Mouse (Mus musculus): Measurements from ENCODE around the gene Sbsn. TPM values are rescaled to one million over a fixed set of nuclear protein-coding genes. Genes with fewer than 3 reads are reported as not detected.

Sbsn gene
- polyA plus RNA-seq, 1 experiment from 2014 or later: 2.0 TPM

DNA sequence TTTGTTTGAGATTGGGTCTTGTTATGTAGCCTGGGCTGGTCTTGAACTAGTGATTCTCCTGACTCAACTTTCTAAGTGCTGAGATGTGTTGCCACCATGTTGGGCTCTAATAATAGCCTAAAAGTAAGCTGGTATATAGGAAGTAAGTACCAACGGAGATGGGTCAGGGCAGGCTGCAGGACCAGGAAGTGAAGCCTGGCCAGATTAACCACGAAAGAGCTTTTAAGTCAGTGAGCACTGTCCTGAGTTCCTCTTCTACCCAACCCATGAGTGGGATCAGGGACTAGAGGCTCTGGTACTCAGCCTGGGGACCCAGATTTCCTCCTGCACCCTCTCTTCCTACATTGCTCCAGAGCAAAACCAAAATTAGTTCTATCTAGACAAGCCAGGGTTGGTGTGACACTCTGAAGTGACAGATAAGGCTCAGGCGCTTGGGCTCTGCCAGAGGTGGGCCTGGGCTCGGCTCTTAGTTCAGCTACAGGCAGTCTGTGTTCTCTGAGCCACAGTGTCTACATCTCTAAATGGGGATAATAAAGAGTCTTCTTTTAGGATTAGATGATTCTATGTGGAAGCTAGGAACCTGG, 10.6 kb downstream of the Sbsn start:
- H3K27ac ChIP-seq (replicated peaks): no peak overlapping the region
- no peak overlapping the region for H3K9ac ChIP-seq (replicated peaks)
- no peak for ATAC-seq (ENCODE audit: low FRiP score)
- no peaks in the 10 kb centered on the region for H3K36me3 ChIP-seq
- 0 out of 2 replicates have a peak, but pooled peaks cover 3% of the 10 kb centered on the region for H3K27me3 ChIP-seq (replicated peaks)
- no peaks in the 10 kb centered on the region for H3K9me3 ChIP-seq (replicated peaks)
- no peak overlapping the region for H3K4me2 ChIP-seq
- H3K4me1 ChIP-seq: peaks cover 3% of the 10 kb centered on the region; the same call in 1 of the 2 replicates
- H3K4me3 ChIP-seq (replicated peaks): no peak overlapping the region
- WGBS: 86% methylated on average over 4 of the region's 4 CpGs

DNA sequence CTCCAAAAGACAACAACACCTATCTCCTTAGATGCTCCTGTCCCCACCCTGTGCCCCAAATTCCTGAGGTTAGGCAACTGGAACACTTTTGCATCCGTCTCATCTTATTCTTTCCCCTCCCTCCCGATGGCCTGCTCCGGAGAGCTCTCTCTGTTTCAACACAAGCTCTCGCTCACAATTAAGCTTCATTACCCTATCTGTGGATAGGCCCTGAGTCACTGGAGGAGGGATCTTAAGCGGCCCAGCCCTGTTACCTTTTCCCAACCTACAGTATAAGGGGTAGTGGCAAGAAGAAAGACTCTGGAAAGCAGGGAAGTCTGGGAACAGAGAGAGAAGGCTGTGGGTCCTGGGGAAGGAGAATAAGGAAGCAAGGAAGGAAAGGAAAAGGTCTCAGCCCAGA, 12.2 kb downstream of the Sbsn start, which contains the start of gene Dmkn:
Gene Dmkn (plus strand): TSS at position 301 of the 400 bp plus-strand sequence.
- no peak for ATAC-seq (ENCODE audit: low FRiP score)
- Histone ChIP-seq H3K27ac (replicated peaks) (no peak within 1 kb of the TSS), H3K4me2 (no peak within 1 kb of the TSS), H3K9me3 (replicated peaks) (no peaks in the 10 kb centered on the region), H3K36me3 (no peaks in the 10 kb centered on the region), H3K9ac (replicated peaks) (no peak within 1 kb of the TSS), H3K27me3 (replicated peaks) (0 out of 2 replicates have a peak, but pooled peaks cover 3% of the 10 kb centered on the region), H3K4me1 (peaks cover 3% of the 10 kb centered on the region; the same call in 1 of the 2 replicates), H3K4me3 (replicated peaks) (no peak within 1 kb of the TSS)
- 38% methylated on average over 5 of the region's 5 CpGs for WGBS

DNA sequence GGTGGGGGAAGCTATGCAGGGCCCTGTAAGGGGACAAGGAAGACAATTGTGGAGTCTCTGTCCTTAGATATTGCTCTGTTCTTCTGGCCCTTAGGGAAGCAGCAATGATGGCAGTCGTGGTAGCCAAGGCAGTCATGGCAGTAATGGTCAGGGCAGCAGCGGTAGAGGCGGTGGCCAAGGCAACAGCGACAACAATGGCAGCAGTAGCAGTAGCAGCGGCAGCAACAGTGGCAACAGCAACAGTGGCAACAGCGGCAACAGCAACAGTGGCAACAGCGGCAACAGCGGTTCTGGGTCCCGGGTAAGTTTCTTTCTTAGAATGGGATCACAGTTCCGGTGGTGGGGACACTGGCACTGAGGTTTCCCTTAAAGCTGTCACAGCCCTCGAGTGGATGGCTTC, 13.9 kb downstream of the Sbsn start:
- ATAC-seq (ENCODE audit: low FRiP score): 0 out of 2 replicates have a peak, but pooled peaks have one; percentile 45
- WGBS: 40% methylated on average over 11 of the region's 11 CpGs
- H3K27me3 ChIP-seq (replicated peaks): 0 out of 2 replicates have a peak, but pooled peaks cover 3% of the 10 kb centered on the region
- peak overlapping the region; percentile 34 for H3K4me2 ChIP-seq
- no peaks in the 10 kb centered on the region for H3K36me3 ChIP-seq
- H3K9ac ChIP-seq (replicated peaks): no peak overlapping the region
- no peak overlapping the region for H3K27ac ChIP-seq (replicated peaks)
- no peak overlapping the region for H3K4me3 ChIP-seq (replicated peaks)
- no peaks in the 10 kb centered on the region for H3K9me3 ChIP-seq (replicated peaks)
- H3K4me1 ChIP-seq: peaks cover 3% of the 10 kb centered on the region; the same call in 1 of the 2 replicates

DNA sequence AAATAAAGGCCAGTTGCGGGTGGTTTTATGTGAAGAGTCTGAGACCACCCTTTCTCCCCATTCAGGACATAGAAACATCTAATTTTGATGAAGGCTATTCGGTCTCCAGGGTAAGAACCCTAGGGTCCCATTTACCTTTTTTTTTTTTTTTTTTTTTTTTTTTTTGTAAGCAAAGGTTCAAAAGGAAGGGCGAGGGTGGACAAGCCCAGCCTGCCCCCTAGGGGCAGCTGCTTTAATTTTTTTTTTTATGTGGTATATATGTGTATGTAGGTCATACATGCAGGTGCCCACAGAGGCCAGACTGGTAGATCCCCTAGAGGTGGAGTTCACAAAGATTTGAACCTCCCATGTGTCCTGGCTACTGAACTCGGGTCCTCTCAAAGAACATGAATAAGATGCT, 15.1 kb downstream of the Sbsn start:
- Histone ChIP-seq H3K27me3 (replicated peaks) (0 out of 2 replicates have a peak, but pooled peaks cover 3% of the 10 kb centered on the region), H3K27ac (replicated peaks) (no peak overlapping the region), H3K4me2 (no peak overlapping the region), H3K36me3 (no peaks in the 10 kb centered on the region), H3K9me3 (replicated peaks) (no peaks in the 10 kb centered on the region), H3K4me1 (peaks cover 3% of the 10 kb centered on the region; the same call in 1 of the 2 replicates), H3K4me3 (replicated peaks) (no peak overlapping the region), H3K9ac (replicated peaks) (no peak overlapping the region)
- 94% methylated on average over 4 of the region's 4 CpGs for WGBS
- ATAC-seq (ENCODE audit: low FRiP score): no peak

DNA sequence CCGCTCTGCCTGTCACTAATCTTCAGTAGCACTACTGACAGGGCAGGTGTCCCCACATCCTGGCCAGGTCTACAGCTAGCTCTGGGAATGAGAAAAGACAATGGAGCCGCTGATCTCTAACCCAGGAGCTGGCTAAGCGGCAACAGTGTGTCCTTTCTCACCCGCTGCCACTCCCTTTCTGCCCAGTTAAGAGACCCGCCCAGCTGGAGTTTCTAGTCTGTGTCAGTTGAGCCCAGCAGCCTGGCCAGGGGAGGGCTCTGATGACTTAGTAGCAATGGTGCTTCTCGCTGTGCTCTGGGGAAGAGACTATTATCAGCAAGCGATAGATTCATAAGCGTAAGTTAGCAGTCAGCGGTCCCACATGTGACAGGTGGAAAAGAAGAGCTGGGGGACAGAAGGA, 18.0 kb downstream of the Sbsn start:
- WGBS: 44% methylated on average over 9 of the region's 9 CpGs
- no peaks in the 10 kb centered on the region for H3K9me3 ChIP-seq (replicated peaks)
- ATAC-seq (ENCODE audit: low FRiP score): no peak
- peaks cover 3% of the 10 kb centered on the region; the same call in 1 of the 2 replicates for H3K4me1 ChIP-seq
- H3K27ac ChIP-seq (replicated peaks): no peak overlapping the region
- no peaks in the 10 kb centered on the region for H3K36me3 ChIP-seq
- H3K4me2 ChIP-seq: no peak overlapping the region
- H3K9ac ChIP-seq (replicated peaks): no peak overlapping the region
- H3K4me3 ChIP-seq (replicated peaks): no peak overlapping the region
- no peaks in the 10 kb centered on the region for H3K27me3 ChIP-seq (replicated peaks)

DNA sequence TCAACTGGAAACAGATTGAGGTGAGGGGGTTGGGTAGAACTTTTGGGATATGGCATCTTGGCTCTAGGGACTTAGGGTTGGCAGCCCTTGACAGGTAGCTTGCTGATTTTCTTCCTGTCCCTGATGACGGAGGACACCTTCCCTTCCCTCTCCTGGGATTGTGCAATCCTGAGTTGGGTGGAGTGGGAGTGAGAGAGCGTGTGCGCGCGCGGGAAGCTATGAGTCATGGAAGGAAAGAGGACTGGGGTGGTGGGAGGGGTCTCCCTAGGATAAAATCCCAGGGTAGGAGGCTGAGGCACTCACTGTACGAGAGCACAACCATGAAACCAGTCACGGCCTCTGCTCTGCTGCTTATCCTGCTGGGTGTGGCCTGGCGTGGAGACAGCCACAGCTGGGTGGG, 24.8 kb downstream of the Sbsn start:
- H3K4me1 ChIP-seq: no peaks in the 10 kb centered on the region
- H3K36me3 ChIP-seq: no peaks in the 10 kb centered on the region
- H3K4me3 ChIP-seq (replicated peaks): no peak overlapping the region
- H3K9ac ChIP-seq (replicated peaks): no peak overlapping the region
- ATAC-seq (ENCODE audit: low FRiP score): no peak
- H3K27ac ChIP-seq (replicated peaks): no peak overlapping the region
- no peak overlapping the region for H3K4me2 ChIP-seq
- H3K27me3 ChIP-seq (replicated peaks): no peaks in the 10 kb centered on the region
- WGBS: 92% methylated on average over 9 of the region's 9 CpGs
- no peaks in the 10 kb centered on the region for H3K9me3 ChIP-seq (replicated peaks)

DNA sequence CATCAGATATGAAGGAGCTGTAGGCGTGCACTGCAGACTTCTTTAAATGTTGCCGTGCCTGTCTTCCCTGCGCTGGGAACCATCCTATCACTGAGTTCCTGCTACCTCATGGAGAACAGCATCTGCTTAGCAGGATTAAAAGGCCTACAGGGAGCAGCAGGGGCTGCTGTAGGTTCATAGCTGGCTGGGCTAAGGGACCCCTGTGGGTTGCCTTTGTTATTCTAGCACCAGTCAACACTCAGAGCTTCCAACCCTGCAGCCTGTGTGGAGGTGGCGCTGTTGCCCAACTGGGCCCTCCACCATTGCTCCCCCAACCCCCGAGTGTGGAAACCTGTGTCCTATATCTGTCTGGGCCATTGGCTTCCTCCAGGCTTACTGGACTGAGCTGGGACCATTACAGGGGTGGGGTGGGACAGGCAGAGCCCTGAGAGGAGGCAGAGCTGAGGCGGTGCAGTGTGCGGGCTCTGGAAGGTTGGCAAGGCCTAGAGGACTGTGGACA, 25.9 kb downstream of the Sbsn start:
- Histone ChIP-seq H3K9me3 (replicated peaks) (no peaks in the 10 kb centered on the region), H3K36me3 (no peaks in the 10 kb centered on the region), H3K4me1 (no peaks in the 10 kb centered on the region), H3K27ac (replicated peaks) (no peak overlapping the region), H3K27me3 (replicated peaks) (no peaks in the 10 kb centered on the region), H3K9ac (replicated peaks) (no peak overlapping the region), H3K4me3 (replicated peaks) (no peak overlapping the region), H3K4me2 (no peak overlapping the region)
- WGBS: 55% methylated on average over 7 of the region's 7 CpGs
- ATAC-seq (ENCODE audit: low FRiP score): peak; percentile 47

DNA sequence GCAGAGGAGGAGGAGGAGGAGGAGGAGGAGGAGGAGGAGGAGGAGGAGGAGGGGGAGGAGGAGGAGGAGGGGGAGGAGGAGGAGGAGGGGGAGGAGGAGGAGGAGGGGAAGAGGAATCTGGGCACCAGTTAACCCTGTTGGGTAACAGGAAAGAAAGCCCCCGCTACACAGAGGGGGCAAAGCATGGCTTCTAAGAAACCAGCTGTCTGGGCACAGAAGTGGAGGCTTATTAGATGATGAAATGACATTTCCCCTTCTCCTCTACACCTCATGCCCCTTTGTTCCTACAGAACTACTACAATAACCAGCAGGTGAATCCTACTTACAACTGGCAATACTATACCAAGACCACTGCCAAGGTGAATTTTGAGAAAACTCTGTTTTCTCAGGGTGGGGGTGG, 26.6 kb downstream of the Sbsn start:
- no peaks in the 10 kb centered on the region for H3K36me3 ChIP-seq
- no peak overlapping the region for H3K4me3 ChIP-seq (replicated peaks)
- H3K9ac ChIP-seq (replicated peaks): no peak overlapping the region
- WGBS: 80% methylated on average over 1 of the region's 1 CpGs
- H3K4me2 ChIP-seq: no peak overlapping the region
- no peaks in the 10 kb centered on the region for H3K9me3 ChIP-seq (replicated peaks)
- H3K27ac ChIP-seq (replicated peaks): no peak overlapping the region
- no peaks in the 10 kb centered on the region for H3K27me3 ChIP-seq (replicated peaks)
- no peaks in the 10 kb centered on the region for H3K4me1 ChIP-seq
- ATAC-seq (ENCODE audit: low FRiP score): no peak

DNA sequence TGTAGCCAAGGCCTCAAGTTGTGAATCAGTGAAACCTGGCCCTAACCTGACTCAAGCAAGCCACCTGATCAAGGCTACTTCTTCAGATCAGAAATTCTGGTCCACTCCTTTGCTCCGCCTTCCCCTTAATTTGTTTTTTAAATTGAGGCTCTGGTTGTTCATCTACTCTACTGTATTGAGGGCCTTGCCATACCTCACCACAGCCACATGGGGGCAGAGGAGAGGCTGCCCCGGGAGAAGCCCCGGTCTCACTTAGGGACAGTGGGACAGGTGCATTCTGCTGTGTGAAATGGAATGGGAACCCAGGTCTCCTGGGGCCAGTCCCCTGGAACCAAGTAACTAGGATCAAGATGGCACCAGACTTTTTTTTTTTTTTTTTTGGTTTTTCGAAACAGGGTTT, 30.5 kb downstream of the Sbsn start:
- Histone ChIP-seq H3K4me2 (no peak overlapping the region), H3K27me3 (replicated peaks) (no peaks in the 10 kb centered on the region), H3K36me3 (no peaks in the 10 kb centered on the region), H3K27ac (replicated peaks) (no peak overlapping the region), H3K9ac (replicated peaks) (no peak overlapping the region), H3K9me3 (replicated peaks) (no peaks in the 10 kb centered on the region), H3K4me3 (replicated peaks) (no peak overlapping the region), H3K4me1 (peaks cover 16% of the 10 kb centered on the region)
- ATAC-seq (ENCODE audit: low FRiP score): no peak
- WGBS: 75% methylated on average over 4 of the region's 4 CpGs

DNA sequence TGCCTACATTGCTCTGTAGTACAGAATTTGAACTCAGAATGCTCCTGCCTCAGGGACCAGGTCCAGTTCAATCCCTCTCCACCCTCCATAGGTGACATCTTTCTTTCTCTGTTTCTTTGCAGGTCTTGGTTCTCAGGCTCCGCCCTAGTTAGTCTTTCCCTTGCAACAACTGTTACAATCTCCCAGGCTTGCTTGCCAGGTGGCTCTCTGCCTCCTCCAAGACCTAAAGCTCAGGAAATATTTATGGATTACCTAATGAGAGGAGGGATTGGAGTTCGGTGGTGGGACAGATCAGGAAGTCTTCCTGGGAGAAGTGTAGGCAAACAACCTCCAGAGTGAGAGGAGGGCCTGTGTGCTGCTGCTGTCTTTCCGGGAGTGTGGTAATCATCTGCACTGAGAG, 31.4 kb downstream of the Sbsn start:
- Histone ChIP-seq H3K4me2 (no peak overlapping the region), H3K4me1 (peaks cover 16% of the 10 kb centered on the region), H3K9ac (replicated peaks) (no peak overlapping the region), H3K9me3 (replicated peaks) (no peaks in the 10 kb centered on the region), H3K27me3 (replicated peaks) (no peaks in the 10 kb centered on the region), H3K4me3 (replicated peaks) (no peak overlapping the region), H3K27ac (replicated peaks) (no peak overlapping the region), H3K36me3 (no peaks in the 10 kb centered on the region)
- 84% methylated on average over 3 of the region's 3 CpGs for WGBS
- ATAC-seq (ENCODE audit: low FRiP score): no peak

DNA sequence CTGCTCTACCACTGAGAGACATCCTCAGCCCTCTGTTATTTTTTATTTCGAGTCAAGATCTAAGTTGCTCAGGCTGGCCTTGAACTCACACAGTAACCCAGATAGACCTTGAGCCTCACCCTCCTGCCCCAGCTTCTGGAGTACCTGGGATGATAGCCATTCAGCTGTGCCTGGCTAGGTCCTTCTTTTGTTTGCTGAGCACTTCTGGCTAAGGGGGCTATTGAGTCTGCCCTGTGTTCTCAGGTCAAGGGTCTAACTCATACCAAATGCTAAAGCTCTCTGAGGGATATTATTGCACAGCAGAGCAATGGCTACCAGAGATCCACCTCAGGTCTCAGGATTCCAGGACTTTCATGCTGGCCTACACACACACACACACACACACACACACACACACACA, 33.9 kb downstream of the Sbsn start:
- H3K9me3 ChIP-seq (replicated peaks): no peaks in the 10 kb centered on the region
- no peak overlapping the region for H3K9ac ChIP-seq (replicated peaks)
- H3K4me3 ChIP-seq (replicated peaks): no peak overlapping the region
- no peaks in the 10 kb centered on the region for H3K36me3 ChIP-seq
- H3K4me2 ChIP-seq: no peak overlapping the region
- peak overlapping the region; percentile 72 for H3K27ac ChIP-seq (replicated peaks)
- H3K4me1 ChIP-seq: peaks cover 16% of the 10 kb centered on the region
- no peak for ATAC-seq (ENCODE audit: low FRiP score)
- no peaks in the 10 kb centered on the region for H3K27me3 ChIP-seq (replicated peaks)
- 64% methylated on average over 1 of the region's 1 CpGs for WGBS

DNA sequence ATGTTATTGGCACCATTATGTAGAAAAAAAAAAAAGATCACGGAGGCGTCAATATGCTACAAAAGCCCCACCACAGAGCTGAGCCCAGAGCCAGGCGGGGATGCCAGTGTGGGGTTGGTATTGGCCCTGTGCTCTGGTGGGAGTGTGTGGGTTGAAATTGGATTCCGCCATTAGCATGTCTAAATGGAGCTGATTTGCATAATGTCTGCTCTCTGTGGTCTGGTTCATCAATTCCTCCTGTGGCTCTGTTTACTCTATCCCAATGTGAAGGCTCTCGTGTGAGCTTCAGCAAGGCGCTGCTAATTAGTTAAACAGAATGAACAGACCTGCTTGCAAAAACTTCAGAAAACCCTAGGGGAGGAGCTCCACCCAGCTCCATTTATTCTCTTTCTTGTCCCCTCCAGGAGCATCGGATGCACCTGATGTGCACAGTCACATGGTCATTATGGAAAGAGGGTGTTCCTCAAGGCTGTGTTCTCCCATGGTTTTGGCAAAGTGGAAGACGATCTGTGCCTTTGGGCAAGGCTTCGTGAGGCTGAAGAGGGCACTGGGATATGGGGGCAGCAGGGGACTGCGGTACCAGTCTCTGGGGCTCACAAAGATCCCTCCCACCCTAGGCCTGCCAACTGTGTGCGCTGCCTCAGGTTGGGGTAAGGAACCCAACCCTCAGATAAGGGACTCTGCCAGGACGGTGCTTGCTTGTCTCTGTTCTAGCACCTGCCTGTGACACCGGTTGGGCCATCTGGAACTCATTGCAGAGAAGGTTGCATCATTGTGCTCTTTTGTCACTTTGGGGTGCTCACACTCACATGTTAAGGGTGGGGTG, 34.7 kb downstream of the Sbsn start:
- H3K9me3 ChIP-seq (replicated peaks): no peaks in the 10 kb centered on the region
- peak; percentile 92 for ATAC-seq (ENCODE audit: low FRiP score)
- peaks cover 16% of the 10 kb centered on the region for H3K4me1 ChIP-seq
- H3K9ac ChIP-seq (replicated peaks): no peak overlapping the region
- no peak overlapping the region for H3K4me2 ChIP-seq
- WGBS: 44% methylated on average over 13 of the region's 13 CpGs
- no peaks in the 10 kb centered on the region for H3K36me3 ChIP-seq
- no peak overlapping the region for H3K4me3 ChIP-seq (replicated peaks)
- H3K27me3 ChIP-seq (replicated peaks): no peaks in the 10 kb centered on the region
- H3K27ac ChIP-seq (replicated peaks): peak overlapping the region; percentile 72

Data from neural tube, embryonic 15.5 days (tissue).